In genomic region chr16:13232912-13233802, GRCm38 (mm10) we compare ENCODE assay signal across 9 mouse cellular contexts. TPM values are rescaled to one million over a fixed set of nuclear protein-coding genes. Genes with fewer than 3 reads are reported as not detected.
DNase-seq lines count a peak whose midpoint lies in the region; ATAC-seq lines count a peak whose summit lies in the region.
"Had no signal": no experiment of that assay in that cellular context is flagged by ENCODE, and none has a peak within 500 bp of the region (broad histone marks: within the 10 kb centered on the region; RNA-seq: fewer than 3 reads in every experiment).

No protein-coding gene starts in this region.

- intact Hi-C loops in heart, postnatal 14 days (cut with DNase I) = loop anchor here (5.0 kb wide), 1 partner anchor 46 kb away; no protein-coding TSS in a partner anchor

- H3K9ac ChIP-seq in stomach, embryonic 15.5 days = no peak overlapping the region

- peak overlapping the region; percentile 57 for H3K27ac ChIP-seq in stomach, embryonic 15.5 days
- H3K27ac ChIP-seq: macrophage had no signal

- peak; percentile 25 for DNase-seq in R1 (ENCODE audit: low read depth, low spot score)
- peak; percentile 35 for DNase-seq in embryo, embryonic 10 days (ENCODE audit: low spot score)
- DNase-seq in heart, postnatal 14 days = peak; percentile 49 to 61
- DNase-seq in liver = peak; percentile 13
- no peak for DNase-seq in layer of hippocampus, adult 9-10 months (ENCODE audit: low spot score)
- no peak for DNase-seq in urinary bladder, postnatal 36 days (ENCODE audit: low spot score in 2 of 2)
- no peak for DNase-seq in adrenal gland, postnatal 25 days

- no peak overlapping the region for H3K4me3 ChIP-seq in stomach, embryonic 15.5 days (replicated peaks)

- WGBS in stomach, embryonic 15.5 days = 39% methylated on average over 14 of the region's 14 CpGs

- peak; percentile 60; the same call in 1 of the 2 replicates for ATAC-seq in stomach, embryonic 15.5 days (ENCODE audit: insufficient read depth, low FRiP score, low read depth)

- H3K9me3 ChIP-seq in stomach, embryonic 15.5 days = no peaks in the 10 kb centered on the region

- no peak overlapping the region for H3K4me2 ChIP-seq in stomach, embryonic 15.5 days

- H3K36me3 ChIP-seq in stomach, embryonic 15.5 days = no peaks in the 10 kb centered on the region

- 0 out of 2 replicates have a peak, but pooled peaks cover 5% of the 10 kb centered on the region for H3K4me1 ChIP-seq in stomach, embryonic 15.5 days

- H3K27me3 ChIP-seq in stomach, embryonic 15.5 days (replicated peaks) = no peaks in the 10 kb centered on the region

RNA-seq across cellular contexts. Expression of gene Mrtfb, which starts 23.1 kb away (rescaled TPM):
- total RNA-seq in heart, postnatal 14 days (2021) = 10 to 100 TPM; 36.2 to 36.5 TPM
- polyA plus RNA-seq in stomach, embryonic 15.5 days (2015; fragmentation: Nextera tagmentation; extraction: Ambion mirVana) = 22.5 and 22.8 TPM in 2 replicates
- total RNA-seq in adrenal gland, postnatal 25 days (2021) = 36.9 and 49.1 TPM in 2 replicates

Comparison
In these comparisons a context has a peak if more than half of its experiments do, and no peak if none do; other contexts are left out.
1. DNase-seq: peak in R1 (single experiment), embryo, embryonic 10 days (single experiment), heart, postnatal 14 days (2 of 2) and liver (single experiment); none in layer of hippocampus, adult 9-10 months (single experiment), urinary bladder, postnatal 36 days (0 of 2) and adrenal gland, postnatal 25 days (single experiment).